Mouse (Mus musculus): ENCODE data around the gene D330045A20Rik. TPM values are rescaled to one million over a fixed set of nuclear protein-coding genes. Genes with fewer than 3 reads are reported as not detected.
"Not testable (repeated sequence)": the region's sequence is repeated elsewhere in the genome, so short reads cannot be mapped to it uniquely, and the experiment has no call there.

The D330045A20Rik gene
- polyA plus RNA-seq, 1 experiment from 2014 or later = 1.8 TPM

DNA sequence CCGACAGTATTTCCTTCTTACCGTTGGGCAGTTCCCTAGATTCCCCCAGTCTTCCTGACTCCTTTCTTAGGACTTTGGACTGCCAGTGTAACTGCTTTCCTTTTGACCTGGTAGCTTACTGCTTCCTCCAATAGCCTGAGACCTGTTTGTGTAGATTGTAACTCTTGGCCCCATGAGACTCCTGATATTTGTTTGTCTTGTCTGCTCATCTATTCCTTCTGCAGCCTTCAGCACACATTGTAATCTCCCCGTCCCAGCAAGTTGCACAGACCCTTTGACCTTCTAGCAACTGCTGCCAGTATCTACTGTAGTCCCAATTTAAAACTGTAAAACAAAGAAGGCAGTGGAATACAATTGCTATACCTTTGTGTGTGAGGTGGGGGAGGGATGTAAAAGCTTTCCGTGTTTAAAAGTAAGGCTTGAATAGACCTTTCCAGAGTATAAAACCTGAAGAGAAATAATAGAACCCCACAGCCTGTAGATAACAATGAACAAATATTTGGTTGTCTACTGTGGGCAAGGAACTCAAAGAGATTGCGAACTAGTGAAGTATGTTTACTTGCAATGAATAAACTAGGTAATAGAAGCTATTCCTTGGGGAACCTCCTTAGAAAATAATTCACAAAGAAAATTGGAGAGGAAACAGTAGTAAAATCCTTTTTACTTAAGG lies 82.2 kb downstream of the D330045A20Rik start:
- DNase-seq (ENCODE audit: low spot score) = no peak
- Histone ChIP-seq H3K36me3 (ENCODE audit: insufficient read depth, low read length) (no peaks in the 10 kb centered on the region), H3K4me1 (replicated peaks; ENCODE audit: insufficient read depth, low read length) (no peaks in the 10 kb centered on the region), H3K4me3 (replicated peaks; ENCODE audit: low read depth, low read length) (no peak overlapping the region), H3K27me3 (ENCODE audit: insufficient read depth, low read length) (no peaks in the 10 kb centered on the region), H3K9ac (ENCODE audit: low read depth, low read length) (no peak overlapping the region), H3K27ac (peak overlapping the region; percentile 31; the same call in 1 of the 2 replicates), H3K9me3 (replicated peaks; ENCODE audit: low read length) (no peaks in the 10 kb centered on the region), H3K4me2 (ENCODE audit: low read length) (no peak overlapping the region)
- 54% methylated on average over 5 of the region's 5 CpGs for WGBS
- no peak for ATAC-seq (replicated peaks; ENCODE audit: low FRiP score, low read depth)
- TF ChIP-seq CTCF (IDR thresholded peaks at IDR 0.05; ENCODE audit: low read depth) = no peak

DNA sequence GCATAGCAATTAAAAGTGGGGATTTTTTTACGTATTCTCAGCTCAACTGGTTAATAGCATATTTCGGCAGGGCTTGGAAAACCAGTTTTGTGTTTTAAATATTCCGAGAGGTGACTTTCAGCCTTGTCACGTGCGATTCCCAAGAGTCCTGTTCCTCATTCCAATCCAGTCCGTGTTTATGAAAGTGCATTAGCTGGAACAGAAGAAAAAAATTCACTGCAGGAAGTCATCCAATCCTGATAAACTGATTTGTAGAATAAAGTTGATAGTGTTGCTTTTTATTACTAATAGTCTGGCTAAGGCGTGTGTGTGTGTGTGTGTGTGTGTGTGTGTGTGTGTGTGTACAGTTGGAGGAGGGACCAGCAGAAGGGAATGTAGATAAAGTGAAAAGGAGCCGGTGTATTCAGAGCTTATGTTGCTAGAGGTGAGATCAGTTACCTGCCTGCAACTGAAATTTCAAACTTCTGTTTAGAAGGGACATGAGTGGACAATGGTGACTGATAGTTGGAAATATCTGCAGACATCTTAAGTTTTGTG lies 82.8 kb downstream of the D330045A20Rik start, which contains the start of gene Rnf128:
Gene Rnf128 (plus strand): TSS at position 392 of the 537 bp plus-strand sequence.
- peak within 1 kb of the TSS; percentile 7; the same call in 1 of the 2 replicates for H3K4me2 ChIP-seq (ENCODE audit: low read length)
- H3K27me3 ChIP-seq (ENCODE audit: insufficient read depth, low read length) = no peaks in the 10 kb centered on the region
- H3K9ac ChIP-seq (ENCODE audit: low read depth, low read length) = no peak within 1 kb of the TSS
- 0 out of 2 replicates have a peak within 1 kb of the TSS, but pooled peaks have one; percentile 13 for H3K4me3 ChIP-seq (replicated peaks; ENCODE audit: low read depth, low read length)
- no peak for TF ChIP-seq CTCF (IDR thresholded peaks at IDR 0.05; ENCODE audit: low read depth)
- WGBS = 55% methylated on average over 8 of the region's 8 CpGs
- H3K4me1 ChIP-seq (replicated peaks; ENCODE audit: insufficient read depth, low read length) = no peaks in the 10 kb centered on the region
- H3K9me3 ChIP-seq (replicated peaks; ENCODE audit: low read length) = no peaks in the 10 kb centered on the region
- ATAC-seq (replicated peaks; ENCODE audit: low FRiP score, low read depth) (0 out of 2 replicates have a peak, but pooled peaks have one; percentile 25), DNase-seq (ENCODE audit: low spot score) (peak; percentile 35)
- peak within 1 kb of the TSS; percentile 31 for H3K27ac ChIP-seq
- H3K36me3 ChIP-seq (ENCODE audit: insufficient read depth, low read length) = no peaks in the 10 kb centered on the region

DNA sequence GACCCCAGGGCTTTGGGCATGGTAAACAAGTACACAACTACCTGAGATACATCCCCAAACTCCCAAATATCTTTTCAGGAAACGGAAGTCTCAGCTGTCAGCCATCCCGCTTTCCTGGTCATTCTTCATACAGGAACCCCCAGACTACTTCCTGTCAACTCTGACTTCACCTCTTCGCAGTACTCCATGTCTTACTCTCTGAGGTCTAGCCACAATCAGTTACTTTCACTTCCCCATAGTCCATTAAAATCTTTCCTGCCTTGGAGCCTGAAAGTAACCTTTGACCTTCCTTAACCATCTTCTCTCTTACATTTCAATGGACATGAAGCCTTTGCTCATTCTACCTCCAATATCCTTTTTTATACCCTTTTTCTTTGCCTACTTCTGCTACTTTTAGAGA lies 89.9 kb downstream of the D330045A20Rik start:
- Histone ChIP-seq H3K27me3 (ENCODE audit: insufficient read depth, low read length) (no peaks in the 10 kb centered on the region), H3K36me3 (ENCODE audit: insufficient read depth, low read length) (no peaks in the 10 kb centered on the region), H3K4me3 (replicated peaks; ENCODE audit: low read depth, low read length) (no peak overlapping the region), H3K4me2 (ENCODE audit: low read length) (no peak overlapping the region), H3K27ac (no peak overlapping the region), H3K9ac (ENCODE audit: low read depth, low read length) (no peak overlapping the region), H3K4me1 (replicated peaks; ENCODE audit: insufficient read depth, low read length) (no peaks in the 10 kb centered on the region), H3K9me3 (replicated peaks; ENCODE audit: low read length) (no peaks in the 10 kb centered on the region)
- ATAC-seq (replicated peaks; ENCODE audit: low FRiP score, low read depth) (no peak), DNase-seq (ENCODE audit: low spot score) (no peak)
- no peak for TF ChIP-seq CTCF (IDR thresholded peaks at IDR 0.05; ENCODE audit: low read depth)
- 79% methylated on average over 3 of the region's 3 CpGs for WGBS

DNA sequence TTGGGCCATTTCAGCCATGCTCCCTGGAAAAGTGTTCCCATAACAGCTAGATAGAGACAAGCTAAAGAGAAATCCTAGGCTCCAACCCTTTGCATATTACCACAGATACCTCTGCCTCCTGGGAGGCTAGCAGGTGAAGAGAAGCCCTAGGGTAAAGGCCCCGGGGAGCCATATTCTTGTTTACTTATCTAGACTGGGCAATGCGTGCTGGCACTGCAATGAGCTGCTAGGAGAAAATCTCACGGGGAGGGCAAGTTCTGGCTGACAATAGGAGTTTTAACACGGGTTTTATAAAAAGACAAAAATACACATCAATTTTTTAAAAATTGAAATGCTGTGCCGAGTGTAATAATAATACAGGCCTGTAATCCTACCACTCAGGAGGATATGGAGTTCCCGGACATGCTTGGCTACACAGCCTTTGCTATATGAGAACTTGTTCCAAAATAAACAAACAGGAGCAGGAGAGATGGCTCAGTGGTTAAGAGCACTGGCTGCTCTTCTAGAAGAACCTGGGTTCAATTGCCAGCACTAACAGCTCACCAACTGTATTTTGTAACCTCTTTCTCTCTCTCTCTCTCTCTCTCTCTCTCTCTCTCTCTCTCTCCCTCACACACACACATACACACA lies 98.6 kb downstream of the D330045A20Rik start:
- TF ChIP-seq CTCF (IDR thresholded peaks at IDR 0.05; ENCODE audit: low read depth) = no peak
- whole genome bisulfite sequencing = 47% methylated on average over 6 of the region's 6 CpGs
- no peak for DNase-seq (ENCODE audit: low spot score)

DNA sequence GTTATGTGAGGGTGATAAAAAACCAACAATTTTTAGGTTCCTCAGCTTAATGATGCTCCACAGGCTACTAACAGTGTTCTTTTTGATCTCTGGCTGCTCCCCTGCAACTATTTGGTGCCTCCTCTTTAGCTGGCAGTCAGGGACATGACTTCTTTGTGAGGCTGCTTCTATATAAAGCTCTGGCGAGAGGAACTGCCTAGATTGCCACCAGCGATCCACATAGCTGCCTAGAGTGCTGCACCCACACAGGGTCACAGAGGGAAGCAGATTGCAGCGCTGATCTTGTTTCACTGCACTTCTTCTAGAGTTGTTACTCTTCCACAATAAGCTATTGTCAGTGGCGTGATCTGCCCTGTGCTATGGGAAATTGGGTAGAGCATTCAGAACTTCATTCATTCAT lies 103.4 kb downstream of the D330045A20Rik start:
- Histone ChIP-seq H3K4me1 (replicated peaks; ENCODE audit: insufficient read depth, low read length) (no peaks in the 10 kb centered on the region), H3K27me3 (ENCODE audit: insufficient read depth, low read length) (no peaks in the 10 kb centered on the region), H3K36me3 (ENCODE audit: insufficient read depth, low read length) (no peaks in the 10 kb centered on the region), H3K4me3 (replicated peaks; ENCODE audit: low read depth, low read length) (no peak overlapping the region), H3K4me2 (ENCODE audit: low read length) (no peak overlapping the region), H3K9me3 (replicated peaks; ENCODE audit: low read length) (no peaks in the 10 kb centered on the region), H3K9ac (ENCODE audit: low read depth, low read length) (no peak overlapping the region), H3K27ac (no peak overlapping the region)
- TF ChIP-seq CTCF (IDR thresholded peaks at IDR 0.05; ENCODE audit: low read depth) = no peak
- ATAC-seq (replicated peaks; ENCODE audit: low FRiP score, low read depth) (no peak), DNase-seq (ENCODE audit: low spot score) (no peak)
- WGBS = 37% methylated on average over 4 of the region's 4 CpGs

More for the DNA sequence above, 98.6 kb downstream of the D330045A20Rik start:
- H3K9me3 ChIP-seq (replicated peaks; ENCODE audit: low read length) = no peaks in the 10 kb centered on the region
- H3K27ac ChIP-seq = no peak overlapping the region
- no peaks in the 10 kb centered on the region for H3K27me3 ChIP-seq (ENCODE audit: insufficient read depth, low read length)
- ATAC-seq (replicated peaks; ENCODE audit: low FRiP score, low read depth) = no peak
- H3K4me3 ChIP-seq (replicated peaks; ENCODE audit: low read depth, low read length) = no peak overlapping the region
- no peak overlapping the region for H3K9ac ChIP-seq (ENCODE audit: low read depth, low read length)
- no peaks in the 10 kb centered on the region for H3K36me3 ChIP-seq (ENCODE audit: insufficient read depth, low read length)
- H3K4me1 ChIP-seq (replicated peaks; ENCODE audit: insufficient read depth, low read length) = no peaks in the 10 kb centered on the region
- H3K4me2 ChIP-seq (ENCODE audit: low read length) = no peak overlapping the region

DNA sequence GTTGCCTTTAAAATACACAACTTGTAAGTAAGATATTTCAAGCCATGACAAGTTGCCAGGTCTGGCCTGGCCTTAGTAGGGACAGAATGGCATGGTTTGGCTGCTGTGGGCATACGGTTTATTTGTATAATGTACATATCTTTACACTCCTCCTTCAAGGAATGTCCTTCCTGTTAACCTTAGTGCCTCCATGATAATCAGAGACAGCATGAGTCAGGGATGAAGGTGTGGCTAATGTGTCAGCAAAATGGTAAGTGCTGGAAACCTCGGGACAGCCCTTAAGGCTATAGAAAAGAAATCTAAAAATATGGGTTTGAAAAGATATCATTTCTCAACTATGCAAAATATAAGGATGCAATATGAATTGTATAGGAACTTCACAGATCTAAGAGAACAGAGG lies 106.5 kb downstream of the D330045A20Rik start:
- not testable (repeated sequence) for ATAC-seq (replicated peaks; ENCODE audit: low FRiP score, low read depth); H3K4me3 ChIP-seq (replicated peaks; ENCODE audit: low read depth, low read length); DNase-seq (ENCODE audit: low spot score); H3K27me3 ChIP-seq (ENCODE audit: insufficient read depth, low read length); H3K9me3 ChIP-seq (replicated peaks; ENCODE audit: low read length); H3K27ac ChIP-seq; H3K36me3 ChIP-seq (ENCODE audit: insufficient read depth, low read length); H3K4me1 ChIP-seq (replicated peaks; ENCODE audit: insufficient read depth, low read length); H3K4me2 ChIP-seq (ENCODE audit: low read length); H3K9ac ChIP-seq (ENCODE audit: low read depth, low read length)
- 61% methylated on average over 2 of the region's 2 CpGs for WGBS

All from kidney, postnatal 0 days (tissue).